Mouse (Mus musculus) spleen, postnatal 14 days (tissue): ENCODE data around the gene Blvra.
"Not testable (repeated sequence)": the region's sequence is repeated elsewhere in the genome, so short reads cannot be mapped to it uniquely, and the experiment has no call there.

ENCODE experiments used
- DNase-seq, 2 experiments: peaks; one replicate each; pipeline ENCODE4 v3.0.0; 2021 to 2022; ENCODE audit warnings: low spot score in 2 of 2

Blvra gene

DNA sequence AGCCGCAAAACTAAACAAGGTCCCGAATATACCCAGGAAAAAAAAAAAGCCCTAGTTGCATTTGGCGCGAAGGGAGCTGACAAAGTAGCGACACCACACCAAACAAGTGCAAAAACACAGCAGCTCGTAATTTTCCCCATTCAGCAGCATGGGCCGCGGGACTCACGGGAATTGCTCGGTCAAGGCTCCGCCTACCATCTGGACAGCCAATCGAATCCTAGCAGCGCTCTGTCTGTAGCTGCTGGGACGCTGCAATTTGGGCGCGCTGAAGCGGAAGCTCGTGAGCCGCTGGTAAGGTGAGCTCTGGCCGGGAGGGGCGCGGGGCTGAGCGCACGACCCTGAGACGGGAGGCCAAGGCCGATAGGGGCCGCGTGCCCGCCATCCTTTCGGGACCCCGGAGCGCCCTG is at the start of gene Blvra:
Gene Blvra, plus strand, starts transcription at position 231 of the 407 bp plus-strand sequence.
- peak; percentile 74 to 78 for DNase-seq

DNA sequence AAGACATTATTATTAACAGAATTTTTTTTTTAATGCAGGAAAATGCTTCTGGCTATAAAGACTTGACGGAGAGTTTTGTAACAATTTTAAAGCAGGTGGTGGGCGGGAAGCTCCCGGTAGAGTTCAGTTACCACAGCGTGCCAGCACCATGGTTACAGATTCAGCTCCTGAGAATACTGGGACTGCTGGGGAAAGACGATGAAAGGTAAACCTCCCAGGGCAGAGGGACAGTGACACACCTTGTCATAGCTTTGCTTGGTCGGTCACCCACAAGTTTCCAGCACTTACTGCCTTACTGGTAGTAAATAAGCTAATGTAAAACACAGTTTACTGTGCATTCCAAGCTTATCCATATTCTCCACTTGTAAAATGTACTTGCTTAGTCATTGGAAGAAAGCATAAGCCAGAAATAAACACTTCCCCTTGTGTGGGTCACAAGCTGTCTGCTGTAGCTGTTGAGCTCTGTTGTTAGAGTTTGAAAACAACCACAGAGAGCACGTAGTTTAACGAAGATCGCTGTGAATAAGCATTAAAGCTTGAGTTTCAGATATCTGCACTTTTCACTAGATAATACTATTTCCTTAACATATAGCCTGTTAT is 35.4 kb upstream of the Blvra start:
- DNase-seq: no peak

DNA sequence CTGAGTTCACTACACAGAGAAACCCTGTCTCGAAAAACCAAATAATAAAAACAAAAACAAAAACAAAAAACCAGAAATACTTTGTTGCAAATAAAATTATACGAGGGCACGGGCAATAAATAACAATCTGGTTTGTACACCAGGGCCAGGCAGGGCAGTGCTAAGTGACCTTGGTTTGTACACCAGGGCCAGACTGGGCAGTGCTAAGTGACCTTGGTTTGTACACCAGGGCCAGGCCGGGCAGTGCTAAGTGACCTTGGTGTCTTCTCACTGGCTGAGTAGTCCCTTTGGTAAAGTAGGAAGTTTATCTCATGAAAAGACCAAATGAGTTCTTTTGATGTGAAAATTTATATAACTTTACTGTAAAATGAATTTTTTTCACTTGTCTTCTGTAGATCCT is 33.2 kb upstream of the Blvra start:
- no peak for DNase-seq

DNA sequence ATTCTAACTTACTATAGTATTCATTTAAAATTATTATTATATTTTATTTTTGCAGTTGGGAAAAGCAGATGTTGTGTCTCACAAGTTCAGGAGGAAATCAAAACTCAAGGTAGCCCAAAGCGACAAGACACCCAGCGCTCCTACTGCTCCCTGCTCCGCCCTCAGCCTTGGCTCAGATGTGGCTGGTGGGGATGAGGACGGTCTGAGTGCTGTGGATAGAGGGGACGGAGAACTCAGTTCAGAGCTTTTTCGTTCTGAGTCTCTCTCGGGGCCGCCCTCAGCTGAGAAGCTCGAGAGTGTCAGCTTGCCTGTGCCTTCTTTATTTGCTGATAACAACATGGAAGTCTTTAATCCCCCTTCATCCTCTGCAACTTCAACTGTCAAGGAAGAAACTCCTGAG is 9.0 kb upstream of the Blvra start:
- no peak for DNase-seq

DNA sequence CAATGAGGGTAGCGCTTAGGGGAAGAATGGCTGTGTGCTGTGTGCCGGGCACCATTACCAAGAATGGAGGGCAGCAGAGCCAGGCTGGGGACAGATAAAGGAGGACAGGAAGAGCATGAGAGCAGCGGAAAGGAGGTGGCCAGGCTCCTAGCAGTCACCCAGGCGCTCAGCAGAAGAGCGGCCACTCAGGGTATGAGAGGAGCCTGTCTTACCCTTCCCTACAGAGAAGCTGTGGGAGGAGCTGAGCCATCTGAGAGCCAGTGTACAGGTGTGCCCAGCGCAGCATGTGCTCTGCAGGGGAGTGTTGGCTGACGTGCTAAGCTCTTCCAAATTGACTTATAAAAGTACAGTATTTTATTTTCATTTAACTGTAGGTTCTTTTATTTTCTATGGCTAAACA is 1.7 kb upstream of the Blvra start:
- DNase-seq: no peak

DNA sequence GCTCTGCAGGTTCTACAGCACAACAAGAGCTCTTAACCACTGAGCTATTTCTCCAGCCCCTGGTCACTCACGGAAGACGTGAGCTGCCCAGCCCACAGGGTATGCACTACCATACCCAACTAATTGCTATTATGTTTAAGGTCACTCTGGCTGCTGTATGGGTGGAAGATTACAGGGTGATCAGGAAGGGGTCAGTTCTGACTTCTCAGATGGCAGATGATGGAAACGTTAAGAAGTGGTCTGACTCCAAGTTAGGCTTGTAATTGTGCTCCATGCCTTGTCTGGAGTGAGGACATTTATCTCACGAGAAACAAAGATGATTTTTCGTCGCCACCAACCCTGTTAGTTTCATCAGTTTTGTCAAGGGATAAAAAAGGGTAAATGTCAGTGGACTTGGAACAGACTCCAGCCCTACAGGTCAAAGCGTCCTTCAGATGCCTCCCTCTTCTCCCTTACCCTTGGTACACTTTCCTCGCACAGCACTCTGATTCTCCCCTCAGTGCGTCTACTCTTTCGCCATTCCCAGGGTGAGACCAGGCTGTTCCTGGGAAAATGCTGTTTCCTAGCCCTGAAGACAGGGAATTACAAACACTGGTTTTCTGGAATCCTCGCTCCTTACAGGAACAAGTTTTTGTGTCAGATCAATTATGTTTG is 557 bp upstream of the Blvra start:
- no peak for DNase-seq

DNA sequence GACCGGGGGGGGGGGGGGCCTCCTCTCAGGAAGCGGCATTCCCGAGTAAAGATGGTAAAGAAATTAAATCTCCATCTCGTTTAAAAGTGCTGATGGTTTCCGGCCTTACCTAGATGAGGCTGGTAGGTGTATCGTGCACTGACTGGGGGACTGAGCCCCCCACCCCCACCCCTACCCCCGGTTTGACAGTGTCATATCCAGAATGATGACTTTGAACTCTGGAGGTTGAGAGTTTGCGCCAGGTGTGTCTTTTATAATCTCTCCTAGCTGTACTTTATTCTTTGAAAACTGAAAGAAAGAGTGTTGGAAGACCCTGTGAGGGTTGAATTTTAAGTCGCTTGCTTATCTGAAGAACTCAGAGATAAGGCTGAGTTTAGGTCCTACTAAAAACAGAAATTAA is 414 bp downstream of the Blvra start:
- no peak for DNase-seq

DNA sequence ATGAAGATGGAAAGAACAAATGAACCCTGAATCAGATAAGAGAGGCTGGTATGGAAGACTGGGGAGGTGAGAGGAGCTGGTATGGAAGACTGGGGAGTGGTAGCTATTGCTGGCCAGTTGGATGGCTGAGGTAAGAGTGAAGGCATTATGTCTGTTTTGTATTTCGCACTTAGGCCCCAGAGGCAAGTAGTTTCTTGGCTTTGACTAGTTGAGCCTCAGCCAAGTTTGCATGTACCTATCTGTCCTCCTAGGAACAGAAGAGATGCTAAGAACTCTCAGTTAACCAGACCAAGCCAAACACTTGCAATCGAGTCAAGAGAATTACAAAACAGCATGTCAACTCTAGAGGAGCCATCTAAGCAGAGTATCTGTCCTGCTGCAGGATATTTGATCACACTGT is 3.7 kb downstream of the Blvra start:
- DNase-seq: no peak

DNA sequence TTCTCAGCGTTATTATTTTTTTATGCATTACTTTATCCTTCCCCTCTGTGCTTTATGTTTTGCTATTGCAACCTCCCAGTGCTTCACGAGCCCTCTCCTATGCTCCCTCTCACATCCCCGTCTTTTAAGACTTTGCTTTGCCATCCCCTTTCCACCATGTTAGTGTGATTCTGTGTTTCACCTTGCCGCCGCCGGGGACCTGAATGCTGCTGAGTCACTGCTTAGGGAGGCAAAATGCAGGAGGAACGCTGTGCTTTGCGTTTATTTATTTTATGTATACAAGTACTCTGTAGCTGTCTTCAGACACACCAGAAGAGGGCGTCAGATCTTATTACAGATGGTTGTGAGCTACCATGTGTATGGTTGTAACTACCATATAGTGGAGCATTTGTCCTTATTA is 7.1 kb downstream of the Blvra start:
- DNase-seq: no peak

DNA sequence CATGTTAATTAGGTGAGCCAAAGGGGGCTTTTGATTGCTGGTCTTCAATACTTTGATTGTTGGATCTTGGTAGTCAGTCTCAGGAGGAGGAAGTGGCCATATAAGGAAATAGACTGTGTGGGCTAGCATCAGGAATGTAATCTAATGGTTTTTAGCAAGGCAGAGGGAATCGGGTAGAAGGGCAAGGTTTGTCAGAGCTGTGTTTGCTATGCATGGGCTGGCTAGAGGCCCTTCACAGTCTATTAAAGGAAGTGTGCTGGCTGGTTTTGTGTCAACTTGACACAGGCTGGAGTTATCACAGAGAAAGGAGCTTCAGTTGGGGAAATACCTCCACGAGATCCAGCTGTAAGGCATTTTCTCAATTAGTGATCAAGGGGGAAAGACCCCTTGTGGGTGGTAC is 8.6 kb downstream of the Blvra start:
- not testable (repeated sequence) for DNase-seq

DNA sequence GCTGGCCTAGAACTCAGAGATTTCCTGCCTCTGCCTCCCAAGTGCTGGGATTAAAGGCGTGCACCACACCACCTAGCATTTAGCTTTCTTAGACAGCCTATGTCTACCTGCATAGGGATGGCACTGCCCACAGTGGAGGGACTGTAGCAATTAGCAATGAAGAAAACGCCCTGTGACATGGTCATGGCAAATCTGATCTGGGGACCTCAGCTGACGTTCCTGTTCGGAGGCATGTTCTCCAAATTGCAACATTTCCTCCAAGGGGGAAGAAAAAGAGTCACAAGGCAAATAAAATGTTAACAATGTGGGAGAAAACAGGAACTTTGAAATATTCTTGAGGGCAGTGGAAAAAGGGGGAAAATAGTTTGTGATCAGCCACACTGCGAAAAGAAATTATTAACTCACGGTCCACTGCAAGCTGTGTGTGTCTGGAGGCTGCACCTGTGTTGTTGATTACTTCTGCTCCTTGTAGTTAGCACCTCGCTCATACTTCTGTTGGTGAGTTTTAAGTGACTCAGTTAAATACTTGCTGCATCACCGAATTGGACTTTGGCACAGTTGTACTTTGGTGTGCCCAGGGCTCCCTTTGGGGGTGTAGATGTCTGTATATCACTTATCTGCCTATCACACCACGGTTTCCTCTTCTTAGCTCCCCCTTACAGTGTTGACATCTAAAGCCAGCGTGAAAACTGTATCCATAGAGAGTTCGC is 9.6 kb downstream of the Blvra start:
- DNase-seq: no peak

DNA sequence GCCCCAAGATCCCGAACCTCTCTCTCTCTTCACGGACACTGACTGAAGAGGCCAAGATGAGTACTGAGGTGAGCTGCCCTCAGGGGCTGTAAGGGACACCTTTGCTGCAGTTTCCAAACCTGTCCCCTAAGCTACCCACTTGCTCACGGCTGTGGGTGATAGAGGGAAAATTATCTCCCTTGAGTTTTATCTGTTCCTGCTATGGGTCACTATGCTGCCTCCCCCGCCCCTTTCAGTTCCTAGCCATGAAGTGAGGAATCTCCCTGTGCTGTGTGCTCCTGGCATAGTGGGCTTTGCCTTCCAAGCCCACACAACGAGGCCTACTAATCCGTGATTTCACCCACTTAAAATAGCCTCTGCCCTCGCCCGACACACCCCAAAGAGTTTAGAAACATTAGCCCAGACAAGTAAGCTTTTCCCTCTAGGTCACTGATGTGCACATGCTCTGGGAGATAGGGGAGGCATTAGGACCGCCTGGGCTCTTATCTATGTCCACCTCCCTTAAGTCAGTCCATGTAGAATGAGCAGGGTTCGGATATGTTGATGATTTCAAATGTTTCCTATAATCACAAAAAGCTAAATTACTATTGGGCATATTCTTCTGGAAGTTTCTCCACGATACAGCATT is 10.2 kb downstream of the Blvra start:
- no peak for DNase-seq

DNA sequence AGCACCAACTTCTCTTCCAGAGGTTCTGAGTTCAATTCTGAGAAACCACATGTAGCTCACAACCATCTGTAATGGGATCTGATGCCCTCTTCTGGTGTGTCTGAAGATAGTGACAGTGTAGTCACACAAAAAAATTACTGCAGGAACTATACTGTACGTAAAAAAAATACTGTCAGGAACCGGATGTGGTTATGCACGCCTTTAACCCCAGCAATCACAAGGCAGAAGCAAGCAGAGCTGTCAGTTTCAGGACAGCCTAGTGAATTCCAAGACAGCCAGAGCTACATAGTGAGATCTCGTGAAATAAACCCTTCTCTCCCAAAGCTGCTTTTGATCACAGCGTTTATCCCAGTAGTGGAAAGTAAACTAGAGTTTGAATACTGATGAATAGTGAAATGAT is 15.8 kb downstream of the Blvra start:
- no peak for DNase-seq

DNA sequence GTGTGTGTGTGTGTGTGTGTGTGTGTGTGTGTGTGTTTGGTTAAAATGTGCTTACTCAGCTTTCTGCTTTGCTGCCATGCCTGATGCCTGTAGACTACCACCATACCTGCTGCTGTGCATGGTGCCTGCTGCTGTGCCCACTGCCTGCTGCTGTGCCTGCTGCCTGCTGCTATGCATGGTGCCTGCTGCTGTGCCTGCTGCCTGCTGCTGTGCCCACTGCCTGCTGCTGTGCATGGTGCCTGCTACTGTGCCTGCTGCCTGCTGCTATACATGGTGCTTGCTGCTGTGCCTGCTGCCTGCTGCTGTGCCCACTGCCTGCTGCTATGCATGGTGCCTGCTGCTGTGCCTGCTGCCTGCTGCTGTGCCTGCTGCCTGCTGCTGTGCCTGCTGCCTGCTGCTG is 19.7 kb downstream of the Blvra start:
- DNase-seq: not testable (repeated sequence)

DNA sequence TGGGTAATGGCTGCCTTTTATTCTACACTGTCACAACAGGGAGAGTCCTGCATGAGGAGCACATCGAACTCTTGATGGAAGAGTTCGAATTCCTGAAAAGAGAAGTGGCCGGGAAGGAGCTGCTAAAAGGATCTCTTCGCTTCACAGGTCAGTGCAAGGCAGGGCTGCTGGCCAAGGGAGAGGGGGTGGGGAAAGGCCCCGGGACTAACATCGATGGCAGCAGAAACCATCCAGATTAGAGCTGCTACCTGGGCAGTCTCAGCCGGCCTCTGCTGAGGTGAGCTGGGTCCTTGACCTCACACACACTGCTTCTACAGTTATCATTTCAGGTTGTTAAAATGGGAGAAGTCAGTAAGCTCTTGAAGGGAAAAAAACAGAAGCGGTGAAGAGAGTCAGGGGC is 21.5 kb downstream of the Blvra start:
- DNase-seq: no peak

DNA sequence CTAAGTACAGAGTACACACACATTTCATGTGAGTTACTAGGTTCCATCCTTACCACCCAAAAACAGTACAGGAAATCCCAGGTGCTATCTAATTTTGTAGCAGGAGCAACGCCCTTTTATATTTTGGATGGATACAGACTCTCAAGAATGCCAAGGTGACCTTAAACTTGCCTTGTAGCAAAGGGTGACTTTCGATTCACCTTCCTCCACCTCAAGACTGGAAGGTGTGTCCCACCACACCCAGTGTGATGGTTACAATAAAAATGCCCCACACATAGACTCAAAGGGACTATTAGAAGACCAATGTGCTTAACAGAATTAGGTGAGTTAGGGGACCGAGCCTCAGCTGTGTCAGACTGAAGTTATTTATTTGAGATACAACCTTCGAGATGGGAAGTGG is 38.5 kb downstream of the Blvra start:
- no peak for DNase-seq

DNA sequence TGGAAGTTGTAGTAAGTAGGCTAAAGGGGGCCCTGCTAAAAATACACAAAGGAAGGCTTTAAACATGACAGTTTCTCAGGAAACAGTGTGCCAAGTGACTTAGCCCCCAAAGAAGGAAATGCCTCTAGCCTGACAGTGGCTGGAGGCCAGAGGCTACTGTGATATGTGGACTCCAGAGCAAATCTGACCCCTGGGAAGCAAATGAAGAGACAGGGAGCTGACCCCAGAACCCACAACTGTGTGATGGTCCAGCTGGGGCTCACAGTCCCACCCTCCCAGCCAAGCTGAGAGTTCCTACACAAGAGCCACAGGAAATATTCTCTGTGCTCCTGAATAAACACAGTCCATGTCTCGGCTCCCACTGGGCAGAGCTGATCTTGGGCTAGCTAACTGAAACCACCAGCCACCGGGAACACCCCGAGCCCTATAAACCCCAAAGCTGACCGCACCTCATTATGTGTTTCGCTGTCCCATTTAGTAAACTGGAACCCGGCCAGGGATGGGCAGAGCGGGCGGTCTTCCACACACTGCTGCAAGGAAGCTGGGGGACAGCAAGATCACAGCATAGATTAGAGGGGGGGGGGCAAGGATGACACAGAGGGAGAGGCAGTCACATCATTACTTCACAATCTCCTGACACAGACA is 51.2 kb downstream of the Blvra start:
- DNase-seq: no peak

DNA sequence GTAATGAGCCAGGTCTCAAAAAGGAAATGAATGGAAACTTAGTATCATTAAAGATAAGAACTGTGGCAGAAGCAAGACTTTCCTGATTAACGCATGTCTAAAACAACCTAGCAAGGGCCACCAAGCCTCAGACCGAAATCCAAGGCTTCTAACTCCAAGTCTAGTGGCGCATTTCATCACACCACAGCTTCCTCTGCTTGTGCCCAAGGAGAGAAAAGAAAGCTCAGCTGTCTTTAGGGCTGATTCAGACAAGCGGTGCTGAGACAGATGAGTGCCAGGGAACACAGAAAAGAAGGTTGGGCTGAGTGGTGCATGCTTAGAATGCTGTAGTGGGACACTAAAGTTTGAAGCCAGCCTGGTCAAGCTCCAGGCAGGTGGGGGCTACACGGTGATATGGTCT is 58.5 kb downstream of the Blvra start:
- DNase-seq: no peak

DNA sequence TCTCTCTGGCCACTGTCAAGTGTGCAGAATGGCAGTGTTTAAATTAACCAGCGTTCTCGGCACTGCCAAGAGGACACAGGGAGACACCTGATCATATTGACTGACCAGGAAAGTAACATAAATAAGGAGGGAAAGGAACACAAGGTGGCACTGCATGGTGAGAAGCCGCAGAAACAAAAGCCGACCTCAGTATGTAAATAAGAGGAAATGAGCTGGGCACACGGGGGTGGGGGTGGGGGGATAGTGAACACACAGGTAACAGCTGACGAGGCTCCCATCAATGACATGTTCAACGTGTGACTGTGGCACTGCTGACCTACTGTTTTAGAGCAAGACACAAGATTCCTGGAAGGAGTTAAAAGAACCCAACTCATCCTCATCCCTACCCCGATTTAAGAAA is 60.9 kb downstream of the Blvra start:
- no peak for DNase-seq

DNA sequence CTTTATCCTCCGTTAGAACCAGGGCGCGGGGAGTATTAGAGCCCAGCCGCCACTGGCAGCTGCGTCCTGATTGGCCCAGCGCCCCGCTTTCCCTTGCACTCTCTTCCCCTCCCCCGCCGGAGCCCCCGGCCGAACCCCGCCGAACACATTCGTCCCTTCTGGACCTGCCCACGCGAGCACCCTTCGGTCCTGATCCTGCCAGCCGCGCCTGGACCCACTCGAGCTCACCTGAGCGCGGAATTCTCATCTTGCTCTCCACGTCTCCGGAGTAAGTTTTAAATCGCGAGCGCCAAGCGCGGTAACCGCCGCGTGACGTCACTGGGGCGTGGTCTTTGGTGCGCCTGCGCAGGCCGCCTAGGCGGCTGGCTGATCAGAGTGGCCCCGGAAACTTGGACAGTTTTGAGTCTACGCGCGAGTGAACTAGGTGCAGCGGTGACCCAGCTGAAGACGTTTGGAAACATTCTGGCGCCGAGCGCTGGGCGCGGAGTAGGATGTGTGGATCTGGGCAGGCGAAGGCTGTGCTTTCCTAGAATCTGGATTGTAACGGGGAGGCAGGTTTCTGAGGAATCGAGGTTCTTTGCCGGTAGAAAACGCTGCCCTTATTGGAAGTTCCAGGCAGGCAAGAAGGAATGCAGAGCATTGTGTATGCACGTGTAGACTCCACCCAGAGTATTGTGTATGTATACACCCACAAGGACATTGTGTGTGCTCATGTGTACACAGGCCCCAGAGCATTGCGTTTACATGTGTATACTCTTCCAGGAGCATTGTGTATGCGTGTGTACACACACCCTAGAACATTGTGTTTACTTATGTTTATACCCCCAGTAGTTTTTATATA is 63.4 kb downstream of the Blvra start, which contains the start of gene Ncaph:
Gene Ncaph, minus strand, starts transcription at position 334 of the 841 bp plus-strand sequence.
- peak; percentile 94 to 97 for DNase-seq

DNA sequence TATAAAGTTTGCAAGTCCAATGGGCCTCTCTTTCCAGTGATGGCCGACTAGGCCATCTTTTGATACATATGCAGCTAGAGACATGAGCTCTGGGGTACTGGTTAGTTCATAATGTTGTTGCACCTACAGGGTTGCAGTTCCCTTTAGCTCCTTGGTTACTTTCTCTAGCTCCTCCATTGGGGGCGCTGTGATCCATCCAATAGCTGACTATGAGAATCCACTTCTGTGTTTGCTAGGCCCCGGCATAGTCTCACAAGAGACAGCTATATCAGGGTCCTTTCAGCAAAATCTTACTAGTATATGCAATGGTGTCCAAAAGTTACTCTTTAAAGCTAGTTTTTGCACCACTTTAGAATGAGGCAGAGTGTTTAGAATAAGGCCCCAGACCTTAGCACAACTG is 64.8 kb downstream of the Blvra start:
- DNase-seq: not testable (repeated sequence)
